ENCODE assay signal across 15 mouse cellular contexts in genomic region chr3:37360729-37361128, GRCm38 (mm10). TPM values are rescaled to one million over a fixed set of nuclear protein-coding genes. Genes with fewer than 3 reads are reported as not detected.
DNase-seq lines count a peak whose midpoint lies in the region; ATAC-seq and TF ChIP-seq lines count a peak whose summit lies in the region.
"Had no signal": no experiment of that assay in that cellular context is flagged by ENCODE, and none has a peak within 500 bp of the region (broad histone marks: within the 10 kb centered on the region; RNA-seq: fewer than 3 reads in every experiment).

No protein-coding gene starts in this region.

- peak overlapping the region; percentile 3; the same call in 1 of the 2 replicates for H3K4me2 ChIP-seq in lung, postnatal 0 days (replicated peaks; ENCODE audit: low read depth, low read length)
- H3K4me2 ChIP-seq: limb, embryonic 15.5 days had no signal

- no peaks in the 10 kb centered on the region for H3K9me3 ChIP-seq in lung, postnatal 0 days (ENCODE audit: low read length)
- H3K9me3 ChIP-seq: limb, embryonic 15.5 days had no signal

- H3K36me3 ChIP-seq in lung, postnatal 0 days (ENCODE audit: insufficient read depth, low read length), result no peaks in the 10 kb centered on the region
- no peaks in the 10 kb centered on the region for H3K36me3 ChIP-seq in kidney, adult 2 months (ENCODE audit: control insufficient read depth, insufficient read depth, low read length)
- H3K36me3 ChIP-seq: limb, embryonic 15.5 days had no signal

- no peak overlapping the region for H3K9ac ChIP-seq in lung, postnatal 0 days (replicated peaks; ENCODE audit: low read depth)
- H3K9ac ChIP-seq: limb, embryonic 15.5 days had no signal

- H3K4me3 ChIP-seq in lung, adult 2 months (replicated peaks; ENCODE audit: extremely low read depth, low read depth, low read length), result no peak overlapping the region
- H3K4me3 ChIP-seq in lung, postnatal 0 days (ENCODE audit: low read depth, low read length), result no peak overlapping the region
- H3K4me3 ChIP-seq in kidney, adult 2 months (ENCODE audit: insufficient read depth, low read depth, low read length), result no peak overlapping the region
- H3K4me3 ChIP-seq: limb, embryonic 15.5 days had no signal

- DNase-seq in lung, adult 18-20 months, result peak; percentile 32 to 53
- no peak for DNase-seq in lung, adult 2 months
- DNase-seq in Patski (ENCODE audit: low read depth, low spot score), result peak; percentile 82
- DNase-seq in lung, postnatal 0 days (ENCODE audit: low spot score), result peak; percentile 83
- DNase-seq in kidney, adult 2 months, result no peak
- DNase-seq in testis, postnatal 14 days (ENCODE audit: low spot score), result no peak
- DNase-seq: adrenal gland, postnatal 36 days; heart, postnatal 14 days; right cerebral cortex, postnatal 14 days had no signal

- no peak for TF ChIP-seq POLR2A in lung, adult 2 months (IDR thresholded peaks at IDR 0.05; ENCODE audit: borderline replicate concordance, extremely low read depth, low read depth, low read length)
- no peak for TF ChIP-seq POLR2A in kidney, adult 2 months (IDR thresholded peaks at IDR 0.05; ENCODE audit: low read depth, low read length)

- TF ChIP-seq EP300 in lung, postnatal 0 days (IDR thresholded peaks at IDR 0.05), result no peak

- peak; percentile 80 for ATAC-seq in Patski
- peak; percentile 87 for ATAC-seq in lung, postnatal 0 days
- ATAC-seq in neutrophil, adult 5-6 weeks (ENCODE audit: extremely low read depth, insufficient number of reproducible peaks, low FRiP score, poor library complexity, severe bottlenecking), result 0 out of 2 replicates have a peak, but pooled peaks have one; percentile 13
- no peak for ATAC-seq in megakaryocyte-erythroid progenitor cell, adult 5-6 weeks (replicated peaks; ENCODE audit: low FRiP score, low TSS enrichment, poor library complexity, severe bottlenecking)
- ATAC-seq: inflammation-experienced regulatory T-cells, adult 6 months had no signal

- H3K4me1 ChIP-seq in lung, adult 2 months (ENCODE audit: control insufficient read depth, insufficient read depth, low read length), result peaks cover 5% of the 10 kb centered on the region; the same call in 1 of the 2 replicates
- H3K4me1 ChIP-seq in lung, postnatal 0 days (ENCODE audit: insufficient read depth, low read depth, low read length), result no peaks in the 10 kb centered on the region
- H3K4me1 ChIP-seq in kidney, adult 2 months (ENCODE audit: control insufficient read depth, insufficient read depth, low read length), result no peaks in the 10 kb centered on the region

- 18% methylated on average over 9 of the region's 9 CpGs for WGBS in lung, adult 2 months
- WGBS in lung, postnatal 0 days, result 31% methylated on average over 9 of the region's 9 CpGs
- 62% methylated on average over 9 of the region's 9 CpGs for WGBS in kidney, adult 2 months

- POLR2A ChIA-PET in Patski (lab: Charles Lee), result interaction anchor here (0.6 to 1.0 kb wide), 2 partner anchors 49 to 416 kb away, joined by 3 to 9 read pairs; no protein-coding TSS in a partner anchor

- in situ Hi-C loops in Patski (cut with MboI; ENCODE audit: low pct_unique_long_range_greater_than_20kb), result no loop called here

- H3K27ac ChIP-seq in lung, postnatal 0 days (ENCODE audit: low read length), result peak overlapping the region; percentile 38; the same call in 1 of the 2 replicates
- no peak overlapping the region for H3K27ac ChIP-seq in kidney, adult 2 months (ENCODE audit: insufficient read depth, low read depth, low read length)
- H3K27ac ChIP-seq: kidney, postnatal 0 days; limb, embryonic 15.5 days; macrophage had no signal

- TF ChIP-seq CTCF in lung, adult 2 months (IDR thresholded peaks at IDR 0.05; ENCODE audit: insufficient read depth, low read length), result no peak
- TF ChIP-seq CTCF in Patski (IDR thresholded peaks at IDR 0.05), result no peak
- no peak for TF ChIP-seq CTCF in lung, postnatal 0 days (IDR thresholded peaks at IDR 0.05)
- TF ChIP-seq CTCF in kidney, adult 2 months (conservative IDR thresholded peaks at IDR 0.05; ENCODE audit: insufficient read depth, insufficient read length, low read depth, low read length), result no peak

- H3K27me3 ChIP-seq in Patski, result no peaks in the 10 kb centered on the region
- no peaks in the 10 kb centered on the region for H3K27me3 ChIP-seq in lung, postnatal 0 days (replicated peaks; ENCODE audit: insufficient read depth, low read length)
- H3K27me3 ChIP-seq in kidney, adult 2 months (replicated peaks; ENCODE audit: control insufficient read depth, insufficient read depth, low read length), result no peaks in the 10 kb centered on the region
- H3K27me3 ChIP-seq: limb, embryonic 15.5 days had no signal

- CTCF ChIA-PET in Patski (lab: Charles Lee), result interaction anchor here (1.1 to 1.7 kb wide), 3 partner anchors 22 to 783 kb away, joined by 3 read pairs; no protein-coding TSS in a partner anchor

RNA-seq across cellular contexts. Expression of gene Fgf2, which starts 12.6 kb away (rescaled TPM):
- 5.1 and 5.4 TPM in 2 replicates for polyA plus RNA-seq in lung, adult 2 months (2012; rRNA removed)
- 1.3 TPM for polyA plus RNA-seq in Patski (2021)
- 1.5 and 2.1 TPM in 2 replicates for polyA plus RNA-seq in lung, postnatal 0 days (2015; fragmentation: Nextera tagmentation; extraction: Ambion mirVana)
- 0.12 and 0.23 TPM in 2 replicates for total RNA-seq in neutrophil, adult 5-6 weeks (2017)
- 0.78 and 0.79 TPM in 2 replicates for polyA plus RNA-seq in kidney, adult 2 months (2012; rRNA removed)
- total RNA-seq in megakaryocyte-erythroid progenitor cell, adult 5-6 weeks (2014; fragmentation: Nextera tagmentation), result not detected in 2 replicates
- not detected in 2 replicates for total RNA-seq in megakaryocyte-erythroid progenitor cell, adult 5-6 weeks (2017)
- polyA plus RNA-seq: macrophage had no signal

RNA-seq across cellular contexts. Expression of gene Cetn4, which starts 48.2 kb away (rescaled TPM):
- polyA plus RNA-seq in lung, adult 2 months (2012; rRNA removed), result 0.67 and 2.1 TPM in 2 replicates
- 27.9 TPM for polyA plus RNA-seq in Patski (2021)
- polyA plus RNA-seq in lung, postnatal 0 days (2015; fragmentation: Nextera tagmentation; extraction: Ambion mirVana), result 6.5 and 7.1 TPM in 2 replicates
- 2.8 TPM in 1 of 2 replicates, not detected in the other for total RNA-seq in neutrophil, adult 5-6 weeks (2017)
- polyA plus RNA-seq in kidney, adult 2 months (2012; rRNA removed), result 2.0 and 4.6 TPM in 2 replicates
- 3.6 and 6.5 TPM in 2 replicates for total RNA-seq in megakaryocyte-erythroid progenitor cell, adult 5-6 weeks (2014; fragmentation: Nextera tagmentation)
- total RNA-seq in megakaryocyte-erythroid progenitor cell, adult 5-6 weeks (2017), result 7.3 and 10.6 TPM in 2 replicates

RNA-seq across cellular contexts. Expression of gene Bbs12, which starts 48.4 kb away (rescaled TPM):
- 0.70 and 1.3 TPM in 2 replicates for polyA plus RNA-seq in lung, adult 2 months (2012; rRNA removed)
- 18.8 TPM for polyA plus RNA-seq in Patski (2021)
- polyA plus RNA-seq in lung, postnatal 0 days (2015; fragmentation: Nextera tagmentation; extraction: Ambion mirVana), result 3.3 and 4.0 TPM in 2 replicates
- 1.6 and 2.6 TPM in 2 replicates for total RNA-seq in neutrophil, adult 5-6 weeks (2017)
- 1.2 and 1.5 TPM in 2 replicates for polyA plus RNA-seq in kidney, adult 2 months (2012; rRNA removed)
- total RNA-seq in megakaryocyte-erythroid progenitor cell, adult 5-6 weeks (2014; fragmentation: Nextera tagmentation), result 10.3 and 15.8 TPM in 2 replicates
- total RNA-seq in megakaryocyte-erythroid progenitor cell, adult 5-6 weeks (2017), result 8.2 and 17.5 TPM in 2 replicates

RNA-seq across cellular contexts. Expression of gene Spata5, which starts 59.0 kb away (rescaled TPM):
- polyA plus RNA-seq in lung, adult 2 months (2012; rRNA removed), result 0.92 and 2.4 TPM in 2 replicates
- 43.3 TPM for polyA plus RNA-seq in Patski (2021)
- polyA plus RNA-seq in lung, postnatal 0 days (2015; fragmentation: Nextera tagmentation; extraction: Ambion mirVana), result 13.1 and 17.2 TPM in 2 replicates
- 41.4 and 57.3 TPM in 2 replicates for total RNA-seq in neutrophil, adult 5-6 weeks (2017)
- 2.0 and 2.7 TPM in 2 replicates for polyA plus RNA-seq in kidney, adult 2 months (2012; rRNA removed)
- 47.9 and 66.4 TPM in 2 replicates for total RNA-seq in megakaryocyte-erythroid progenitor cell, adult 5-6 weeks (2014; fragmentation: Nextera tagmentation)
- 151 and 190 TPM in 2 replicates for total RNA-seq in megakaryocyte-erythroid progenitor cell, adult 5-6 weeks (2017)

RNA-seq across cellular contexts. Expression of gene Nudt6, which starts 59.3 kb away (rescaled TPM):
- polyA plus RNA-seq in lung, adult 2 months (2012; rRNA removed), result 11.1 TPM in 2 replicates
- polyA plus RNA-seq in Patski (2021), result 20.4 TPM
- polyA plus RNA-seq in lung, postnatal 0 days (2015; fragmentation: Nextera tagmentation; extraction: Ambion mirVana), result 7.3 and 8.8 TPM in 2 replicates
- total RNA-seq in neutrophil, adult 5-6 weeks (2017), result 13.1 and 14.4 TPM in 2 replicates
- polyA plus RNA-seq in kidney, adult 2 months (2012; rRNA removed), result 26.0 and 32.4 TPM in 2 replicates
- total RNA-seq in megakaryocyte-erythroid progenitor cell, adult 5-6 weeks (2014; fragmentation: Nextera tagmentation), result 9.1 and 34.1 TPM in 2 replicates
- total RNA-seq in megakaryocyte-erythroid progenitor cell, adult 5-6 weeks (2017), result 26.6 and 28.8 TPM in 2 replicates

Comparison
In these comparisons a context has a peak if more than half of its experiments do, and no peak if none do; other contexts are left out.
1. DNase-seq: peak in lung, adult 18-20 months (2 of 2), Patski (single experiment) and lung, postnatal 0 days (single experiment); none in lung, adult 2 months (single experiment), kidney, adult 2 months (single experiment) and testis, postnatal 14 days (single experiment).